Mouse (Mus musculus) hindbrain, postnatal 0 days (tissue): Measurements from ENCODE around the gene Rpl36al. TPM values are rescaled to one million over a fixed set of nuclear protein-coding genes. Genes with fewer than 3 reads are reported as not detected.

Experiments used
- ATAC-seq: fragments of 200-750 bp; cut with Nextera tagmentation; 2 replicates; pipeline ENCODE4 v1.8.0; 2017; ENCODE audit warnings: mild to moderate bottlenecking, moderate TSS enrichment, moderate library complexity
- DNase-seq: peaks from one replicate; pipeline ENCODE4 v3.0.0-alpha.2; 2015; ENCODE audit warnings: low spot score
- H3K27ac ChIP-seq: fragments of 300-500 bp; sonication (generic); 2 replicates; pipeline ENCODE4 v1.5.1; 2014; ENCODE audit warnings: mild to moderate bottlenecking
- H3K27me3 ChIP-seq: fragments of 300-500 bp; sonication (generic); 2 replicates; pipeline ENCODE4 v1.6.1; 2014; ENCODE audit warnings: low read length, mixed read lengths; ENCODE audit not compliant: insufficient read depth
- H3K36me3 ChIP-seq: fragments of 300-500 bp; sonication (generic); 2 replicates; pipeline ENCODE4 v1.6.1; 2014; ENCODE audit warnings: low read length, mixed read lengths; ENCODE audit not compliant: insufficient read depth
- H3K4me1 ChIP-seq: fragments of 300-500 bp; sonication (generic); 2 replicates; pipeline ENCODE4 v1.6.1; 2014; ENCODE audit warnings: antibody characterized with exemption, low read length, mixed read lengths; ENCODE audit not compliant: insufficient read depth
- H3K4me2 ChIP-seq: fragments of 300-500 bp; sonication (generic); 2 replicates; pipeline ENCODE4 v1.6.1; 2014; ENCODE audit warnings: low read depth, mild to moderate bottlenecking, low read length, moderate library complexity, mixed read lengths
- H3K4me3 ChIP-seq: fragments of 300-500 bp; sonication (generic); 2 replicates; pipeline ENCODE4 v1.5.1; 2014; ENCODE audit warnings: low read length
- H3K9ac ChIP-seq: fragments of 300-500 bp; sonication (generic); replicated peaks from 2 replicates; pipeline ENCODE4 v1.6.1; 2014; ENCODE audit warnings: mild to moderate bottlenecking, low read length, moderate library complexity, mixed read lengths
- H3K9me3 ChIP-seq: fragments of 300-500 bp; sonication (generic); 2 replicates; pipeline ENCODE4 v1.6.1; 2016; ENCODE audit warnings: low read length, mixed read lengths
- CTCF ChIP-seq: IDR thresholded peaks from 2 replicates; pipeline ENCODE4 v1.5.1; 2016; ENCODE audit warnings: antibody characterized with exemption, control low read depth, low read depth
- WGBS: fragments of 180-500 bp; shearing (Covaris S2); extraction: QIAGEN DNeasy Blood & Tissue Kit; methylation state at CpG from one replicate; pipeline ENCODE4 v1.1.7; 2014; 5-methylcytosine and 5-hydroxymethylcytosine counted together
- polyA plus RNA-seq: library from polyadenylated mRNA; unstranded; fragments of >200 nt; fragmentation: Nextera tagmentation; extraction: Ambion mirVana; gene quantifications from 2 replicates; pipeline ENCODE4 v1.2.1, GENCODE M21; 2015
- total RNA-seq: library from RNA; depleted of rRNA; stranded (reverse); fragments of >200 nt; gene quantifications from 2 replicates; pipeline ENCODE4 v1.2.3, GENCODE M21; 2014

Rpl36al gene
- total and polyA plus RNA-seq, 2 experiments from 2014 or later, result 99.1 to 417 TPM

DNA sequence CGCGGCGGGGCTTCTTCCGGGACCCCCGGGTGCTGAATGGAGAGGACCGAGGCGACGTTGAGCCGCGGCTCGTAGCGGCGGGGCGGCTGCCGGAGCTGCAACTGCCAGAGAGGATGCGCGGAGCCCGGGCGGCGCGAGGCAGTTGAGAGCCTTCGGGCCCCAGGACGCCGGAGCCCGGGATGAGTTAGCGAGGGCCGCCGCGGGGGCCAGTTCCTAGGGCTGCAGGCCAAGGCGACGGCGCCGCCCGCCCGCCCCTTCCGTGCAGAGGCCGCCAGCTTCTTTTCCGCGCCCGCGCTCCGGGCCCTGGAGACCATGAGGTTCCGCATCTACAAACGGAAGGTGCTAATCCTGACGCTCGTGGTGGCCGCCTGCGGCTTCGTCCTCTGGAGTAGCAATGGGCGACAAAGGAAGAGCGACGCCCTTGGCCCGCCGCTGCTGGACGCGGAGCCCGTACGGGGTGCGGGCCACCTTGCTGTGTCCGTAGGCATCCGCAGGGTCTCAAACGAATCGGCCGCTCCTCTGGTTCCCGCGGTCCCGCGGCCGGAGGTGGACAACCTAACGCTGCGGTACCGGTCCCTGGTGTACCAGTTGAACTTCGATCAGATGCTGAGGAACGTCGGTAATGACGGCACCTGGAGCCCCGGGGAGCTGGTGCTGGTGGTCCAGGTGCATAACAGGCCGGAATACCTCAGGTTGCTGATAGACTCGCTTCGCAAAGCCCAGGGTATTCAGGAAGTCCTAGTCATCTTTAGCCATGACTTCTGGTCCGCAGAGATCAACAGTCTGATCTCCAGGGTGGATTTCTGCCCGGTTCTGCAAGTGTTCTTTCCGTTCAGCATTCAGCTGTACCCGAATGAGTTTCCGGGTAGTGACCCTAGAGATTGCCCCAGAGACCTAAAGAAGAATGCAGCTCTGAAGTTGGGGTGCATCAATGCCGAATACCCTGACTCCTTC, 736 bp upstream of the Rpl36al start:
- 1% methylated on average over 81 of the region's 86 CpGs for WGBS
- peaks cover 8% of the 10 kb centered on the region for H3K4me1 ChIP-seq
- H3K27ac ChIP-seq, result peak overlapping the region; percentile 95
- no peak for TF ChIP-seq CTCF
- H3K9me3 ChIP-seq, result no peaks in the 10 kb centered on the region
- H3K4me3 ChIP-seq, result peak overlapping the region; percentile 86
- H3K27me3 ChIP-seq, result no peaks in the 10 kb centered on the region
- peak overlapping the region; percentile 90 for H3K9ac ChIP-seq
- peak; percentile 53 for DNase-seq
- peaks cover 4% of the 10 kb centered on the region; the same call in 1 of the 2 replicates for H3K36me3 ChIP-seq
- ATAC-seq, result peak; percentile 61
- peak overlapping the region; percentile 99 for H3K4me2 ChIP-seq

DNA sequence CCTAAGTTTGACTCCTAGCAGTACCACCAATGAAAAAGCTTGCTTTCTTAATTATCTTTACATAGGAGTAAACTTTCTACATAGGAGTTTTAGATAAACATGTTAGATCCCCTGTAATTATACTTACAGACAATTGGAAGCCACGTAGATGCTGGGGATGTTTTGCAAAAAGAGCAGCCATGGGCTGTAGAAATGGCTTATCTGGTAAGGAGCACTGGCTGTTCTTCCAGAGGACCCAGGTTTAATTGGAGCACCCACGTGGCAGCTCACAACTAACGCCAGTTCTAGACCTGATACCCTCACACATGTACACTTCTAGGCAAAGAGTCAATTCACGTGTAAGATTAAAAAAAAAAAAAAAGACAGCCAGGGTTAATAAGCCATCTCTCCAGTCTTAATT, 2.1 kb downstream of the Rpl36al start:
- Histone ChIP-seq H3K27me3 (no peaks in the 10 kb centered on the region), H3K4me1 (peaks cover 8% of the 10 kb centered on the region), H3K9me3 (no peaks in the 10 kb centered on the region), H3K4me3 (no peak overlapping the region), H3K4me2 (no peak overlapping the region), H3K36me3 (no peaks in the 10 kb centered on the region), H3K27ac (no peak overlapping the region), H3K9ac (no peak overlapping the region)
- TF ChIP-seq CTCF, result no peak
- DNase-seq, result no peak
- no peak for ATAC-seq
- WGBS, result 91% methylated on average over 4 of the region's 4 CpGs

DNA sequence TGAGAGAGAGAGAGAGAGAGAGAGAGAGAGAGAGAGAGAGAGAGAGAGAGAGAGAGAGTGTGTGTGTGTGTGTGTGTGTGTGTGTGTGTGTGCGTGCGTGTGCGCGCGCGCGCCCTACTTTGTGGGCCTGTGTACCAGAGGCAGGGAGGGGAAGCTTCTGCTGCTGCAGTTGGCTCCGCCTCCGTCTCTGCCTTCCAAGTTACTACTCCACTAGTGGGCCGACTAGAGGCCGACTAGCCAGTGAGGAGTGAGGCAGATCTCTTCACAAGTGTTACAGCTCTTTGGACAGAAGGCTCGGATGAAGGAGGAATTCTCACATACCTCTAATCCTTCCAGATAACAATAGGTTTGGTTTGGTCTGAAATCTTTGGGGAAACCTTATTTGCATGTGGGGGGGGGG, 4.5 kb downstream of the Rpl36al start:
- Histone ChIP-seq H3K9me3 (no peaks in the 10 kb centered on the region), H3K27ac (no peak overlapping the region), H3K9ac (no peak overlapping the region), H3K4me2 (no peak overlapping the region), H3K4me3 (no peak overlapping the region), H3K4me1 (no peaks in the 10 kb centered on the region), H3K36me3 (no peaks in the 10 kb centered on the region), H3K27me3 (no peaks in the 10 kb centered on the region)
- 64% methylated on average over 12 of the region's 12 CpGs for WGBS
- TF ChIP-seq CTCF, result no peak
- no peak for DNase-seq
- no peak for ATAC-seq

DNA sequence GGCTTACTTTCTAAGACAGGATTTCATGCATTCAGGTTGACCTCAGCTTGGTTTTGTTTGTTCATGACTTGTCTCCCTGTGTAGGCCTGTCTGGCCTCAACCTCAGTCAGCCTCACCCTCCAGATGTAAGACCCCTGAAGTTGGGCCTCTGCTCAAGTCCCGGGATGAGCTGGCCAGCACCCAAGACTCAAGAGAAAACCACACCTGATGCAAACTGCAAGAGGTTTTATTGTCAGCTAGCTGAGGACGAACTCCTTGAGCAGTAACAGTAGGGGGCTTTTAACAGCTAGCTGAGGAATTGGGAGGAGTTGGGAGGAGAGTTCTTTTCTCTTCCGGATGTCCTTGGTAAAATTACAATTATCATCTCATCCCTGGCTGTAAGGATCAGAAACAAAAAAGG, 6.4 kb downstream of the Rpl36al start:
- no peaks in the 10 kb centered on the region for H3K27me3 ChIP-seq
- H3K4me3 ChIP-seq, result no peak overlapping the region
- TF ChIP-seq CTCF, result no peak
- no peaks in the 10 kb centered on the region for H3K36me3 ChIP-seq
- no peak overlapping the region for H3K9ac ChIP-seq
- ATAC-seq (no peak), DNase-seq (no peak)
- no peaks in the 10 kb centered on the region for H3K9me3 ChIP-seq
- no peaks in the 10 kb centered on the region for H3K4me1 ChIP-seq
- H3K27ac ChIP-seq, result no peak overlapping the region
- H3K4me2 ChIP-seq, result no peak overlapping the region
- 80% methylated on average over 3 of the region's 3 CpGs for WGBS

DNA sequence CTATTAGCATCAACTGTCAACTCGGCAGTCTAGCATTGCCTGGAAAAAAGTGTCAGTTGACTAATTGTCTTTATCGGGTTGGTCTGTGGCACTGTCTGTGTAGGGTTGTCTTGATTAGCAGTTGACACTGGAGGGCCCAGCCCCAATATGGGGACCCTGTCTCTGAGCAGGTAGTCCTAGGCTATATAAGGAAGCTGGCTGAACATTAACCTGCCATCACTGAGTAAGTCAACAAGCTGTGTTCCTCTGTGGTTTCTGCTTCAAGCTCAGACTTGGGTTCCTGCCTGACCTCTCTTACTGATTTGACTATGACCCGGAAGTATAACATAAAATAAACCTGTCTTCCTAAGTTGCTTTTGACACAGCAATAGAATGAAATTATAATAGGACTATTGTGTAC, 7.9 kb downstream of the Rpl36al start:
- TF ChIP-seq CTCF, result no peak
- Histone ChIP-seq H3K27ac (no peak overlapping the region), H3K27me3 (no peaks in the 10 kb centered on the region), H3K36me3 (no peaks in the 10 kb centered on the region), H3K9me3 (no peaks in the 10 kb centered on the region), H3K4me1 (no peaks in the 10 kb centered on the region), H3K4me2 (no peak overlapping the region), H3K9ac (no peak overlapping the region), H3K4me3 (no peak overlapping the region)
- no peak for ATAC-seq
- no peak for DNase-seq
- 90% methylated on average over 3 of the region's 3 CpGs for WGBS

DNA sequence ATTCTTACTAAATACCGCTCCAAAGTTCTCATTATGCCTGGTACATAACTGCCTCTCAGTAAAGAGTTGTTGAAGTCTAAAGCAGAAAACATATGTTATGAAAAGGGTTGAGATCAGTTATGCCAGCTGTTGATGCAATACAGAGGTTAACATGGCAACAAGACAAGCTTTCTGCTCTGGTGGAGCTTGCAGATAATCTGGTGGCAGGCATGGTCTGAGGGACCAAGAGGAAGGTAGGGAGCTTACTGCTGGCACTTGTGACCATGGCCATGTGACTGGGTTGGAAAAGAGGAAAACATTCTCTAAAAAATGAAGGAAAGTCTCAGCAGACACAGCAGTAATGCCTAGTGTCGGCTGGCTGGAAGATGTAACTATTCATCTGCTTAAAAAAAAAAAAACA, 12.6 kb downstream of the Rpl36al start:
- Histone ChIP-seq H3K9me3 (no peaks in the 10 kb centered on the region), H3K4me2 (no peak overlapping the region), H3K36me3 (no peaks in the 10 kb centered on the region), H3K4me1 (peaks cover 8% of the 10 kb centered on the region; the same call in 1 of the 2 replicates), H3K9ac (no peak overlapping the region), H3K27ac (no peak overlapping the region), H3K27me3 (no peaks in the 10 kb centered on the region), H3K4me3 (no peak overlapping the region)
- ATAC-seq (no peak), DNase-seq (no peak)
- 86% methylated on average over 2 of the region's 2 CpGs for WGBS
- TF ChIP-seq CTCF, result no peak

DNA sequence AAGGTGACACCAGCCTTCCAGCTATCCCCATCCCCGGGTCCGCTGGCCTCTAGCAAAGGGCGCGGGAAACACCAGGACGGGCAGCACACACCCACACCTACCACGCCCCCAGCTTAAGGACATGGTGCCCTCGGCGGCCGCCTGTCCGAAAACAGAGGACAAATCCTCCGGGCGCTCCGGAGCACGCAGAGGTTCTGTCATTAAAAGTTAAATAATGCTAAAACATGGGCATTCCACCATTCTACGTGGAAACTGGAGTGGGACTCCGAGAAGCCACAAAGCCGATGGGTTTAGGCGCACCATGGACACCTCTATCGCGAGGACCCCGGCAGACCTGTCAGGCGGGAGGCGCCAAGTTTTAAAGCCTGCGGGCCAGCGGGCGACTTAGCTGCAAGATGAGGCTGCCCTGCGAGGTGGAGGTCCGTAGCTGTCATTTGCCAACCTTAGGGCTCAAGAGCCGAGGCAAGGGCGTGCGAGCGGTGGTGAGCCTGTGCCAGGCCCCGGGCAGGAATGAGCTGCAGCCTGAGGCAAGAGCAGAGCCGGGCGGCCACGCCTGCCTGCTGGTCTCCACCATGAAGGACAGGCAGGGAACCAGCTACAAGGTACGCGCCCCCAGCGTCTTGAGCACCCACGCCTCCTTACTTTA, 15.3 kb downstream of the Rpl36al start, which contains the start of gene Lrr1:
TSS of gene Lrr1 (plus strand) at position 354 of the 646 bp plus-strand sequence.
- WGBS, result under 1% methylated on average over 40 of the region's 40 CpGs
- Histone ChIP-seq H3K27me3 (no peaks in the 10 kb centered on the region), H3K27ac (peak within 1 kb of the TSS; percentile 65), H3K4me2 (peak within 1 kb of the TSS; percentile 99), H3K9ac (peak within 1 kb of the TSS; percentile 64), H3K4me1 (peaks cover 8% of the 10 kb centered on the region; the same call in 1 of the 2 replicates), H3K36me3 (no peaks in the 10 kb centered on the region), H3K9me3 (no peaks in the 10 kb centered on the region), H3K4me3 (peak within 1 kb of the TSS; percentile 72)
- ATAC-seq, result peak; percentile 95
- DNase-seq, result peak; percentile 89
- TF ChIP-seq CTCF, result no peak
